Mouse (Mus musculus) embryo, embryonic 9.5 days (tissue): ENCODE measurements at regions not wholly inside any gene's neighbourhood (a gene's known extent, or its start where the extent isn't known, plus 50 kb on each side); places are given as distances from the start of the nearest gene placed in this dataset.

Source experiments
- DNase-seq: peaks from one replicate; pipeline ENCODE4 v3.0.0-alpha.2; 2017; ENCODE audit errors: extremely low spot score

GRCm38 (mm10) chrX:11487876-11488275, 160.3 kb downstream of the H2al1j start:
- no peak for DNase-seq

- no peak for DNase-seq
Measured at GRCm38 (mm10) chrX:11490146-11490693, 162.6 kb downstream of the H2al1j start.

- peak; percentile 2 for DNase-seq
Measured at GRCm38 (mm10) chrX:11491235-11491634, 163.6 kb downstream of the H2al1j start.

- peak; percentile 22 for DNase-seq
Measured at GRCm38 (mm10) chrX:11491676-11492391, 164.2 kb downstream of the H2al1j start.

- DNase-seq = peak; percentile 55
Measured at GRCm38 (mm10) chrX:11493526-11494245, 166.1 kb downstream of the H2al1j start.

GRCm38 (mm10) chrX:11494246-11494630, 166.6 kb downstream of the H2al1j start:
- DNase-seq = no peak

- DNase-seq = no peak
Measured at GRCm38 (mm10) chrX:11512439-11512838, 184.8 kb downstream of the H2al1j start.

GRCm38 (mm10) chrX:11512928-11513327, 185.3 kb downstream of the H2al1j start:
- no peak for DNase-seq

- DNase-seq = peak; percentile 3
Measured at GRCm38 (mm10) chrX:11523791-11524190, 196.2 kb downstream of the H2al1j start.

- no peak for DNase-seq
Measured at GRCm38 (mm10) chrX:11525326-11525725, 197.7 kb downstream of the H2al1j start.

GRCm38 (mm10) chrX:11528589-11528988, 201.0 kb downstream of the H2al1j start:
- no peak for DNase-seq

- no peak for DNase-seq
Measured at GRCm38 (mm10) chrX:11529221-11529620, 201.6 kb downstream of the H2al1j start.

- no peak for DNase-seq
Measured at GRCm38 (mm10) chrX:11532817-11533216, 205.2 kb downstream of the H2al1j start.

GRCm38 (mm10) chrX:11533871-11534270, 206.2 kb downstream of the H2al1j start:
- DNase-seq = no peak

GRCm38 (mm10) chrX:11541011-11541410, 213.4 kb downstream of the H2al1j start:
- no peak for DNase-seq

- DNase-seq = peak; percentile 28
Measured at GRCm38 (mm10) chrX:11550164-11550851, 222.7 kb downstream of the H2al1j start.

GRCm38 (mm10) chrX:11552177-11552576, 224.6 kb downstream of the H2al1j start:
- no peak for DNase-seq

- no peak for DNase-seq
Measured at GRCm38 (mm10) chrX:11555035-11555570, 227.5 kb downstream of the H2al1j start.

- DNase-seq = no peak
Measured at GRCm38 (mm10) chrX:11558260-11558659, 230.6 kb downstream of the H2al1j start.

- DNase-seq = no peak
Measured at GRCm38 (mm10) chrX:11560550-11561276, 233.1 kb downstream of the H2al1j start.

- no peak for DNase-seq
Measured at GRCm38 (mm10) chrX:11565888-11566287, 238.3 kb downstream of the H2al1j start.
